Mouse (Mus musculus) forebrain, embryonic 16.5 days (tissue): ENCODE data around the gene Frat2. TPM values are rescaled to one million over a fixed set of nuclear protein-coding genes. Genes with fewer than 3 reads are reported as not detected.

Experiments used
- ATAC-seq: fragments of 200-750 bp; cut with Nextera tagmentation; 2 replicates; pipeline ENCODE4 v1.8.0; 2017; ENCODE audit warnings: mild to moderate bottlenecking, moderate library complexity
- H3K27ac ChIP-seq: fragments of 300-500 bp; sonication (generic); 2 replicates; pipeline ENCODE4 v1.5.1; 2014; ENCODE audit warnings: low read length, control low read depth
- H3K27me3 ChIP-seq: fragments of 300-500 bp; sonication (generic); replicated peaks from 2 replicates; pipeline ENCODE4 v1.6.1; 2014; ENCODE audit warnings: low read length; ENCODE audit not compliant: control insufficient read depth, insufficient read depth
- H3K36me3 ChIP-seq: fragments of 300-500 bp; sonication (generic); 2 replicates; pipeline ENCODE4 v1.6.1; 2014; ENCODE audit not compliant: control insufficient read depth, insufficient read depth
- H3K4me1 ChIP-seq: fragments of 300-500 bp; sonication (generic); replicated peaks from 2 replicates; pipeline ENCODE4 v1.6.1; 2014; ENCODE audit warnings: low read length; ENCODE audit not compliant: control insufficient read depth, insufficient read depth
- H3K4me2 ChIP-seq: fragments of 300-500 bp; sonication (generic); 2 replicates; pipeline ENCODE4 v1.6.1; 2014; ENCODE audit warnings: mild to moderate bottlenecking, low read length, control low read depth
- H3K4me3 ChIP-seq: fragments of 300-500 bp; sonication (generic); replicated peaks from 2 replicates; pipeline ENCODE4 v1.5.1; 2014; ENCODE audit warnings: mild to moderate bottlenecking, low read length, control low read depth
- H3K9ac ChIP-seq: fragments of 300-500 bp; sonication (generic); replicated peaks from 2 replicates; pipeline ENCODE4 v1.6.1; 2014; ENCODE audit warnings: low read depth, low read length, control low read depth
- H3K9me3 ChIP-seq: fragments of 300-500 bp; sonication (generic); 2 replicates; pipeline ENCODE4 v1.6.1; 2016; ENCODE audit warnings: low read length; ENCODE audit not compliant: control insufficient read depth
- WGBS: fragments of 180-500 bp; shearing (Covaris S2); extraction: QIAGEN DNeasy Blood & Tissue Kit; methylation state at CpG from one replicate; pipeline ENCODE4 v1.1.7; 2014; 5-methylcytosine and 5-hydroxymethylcytosine counted together
- polyA plus RNA-seq: library from polyadenylated mRNA; unstranded; fragments of >200 nt; fragmentation: Nextera tagmentation; extraction: Ambion mirVana; gene quantifications from 2 replicates; pipeline ENCODE4 v1.2.1, GENCODE M21; 2015

Frat2 gene
- polyA plus RNA-seq, 1 experiment from 2014 or later: 10.4 TPM

DNA sequence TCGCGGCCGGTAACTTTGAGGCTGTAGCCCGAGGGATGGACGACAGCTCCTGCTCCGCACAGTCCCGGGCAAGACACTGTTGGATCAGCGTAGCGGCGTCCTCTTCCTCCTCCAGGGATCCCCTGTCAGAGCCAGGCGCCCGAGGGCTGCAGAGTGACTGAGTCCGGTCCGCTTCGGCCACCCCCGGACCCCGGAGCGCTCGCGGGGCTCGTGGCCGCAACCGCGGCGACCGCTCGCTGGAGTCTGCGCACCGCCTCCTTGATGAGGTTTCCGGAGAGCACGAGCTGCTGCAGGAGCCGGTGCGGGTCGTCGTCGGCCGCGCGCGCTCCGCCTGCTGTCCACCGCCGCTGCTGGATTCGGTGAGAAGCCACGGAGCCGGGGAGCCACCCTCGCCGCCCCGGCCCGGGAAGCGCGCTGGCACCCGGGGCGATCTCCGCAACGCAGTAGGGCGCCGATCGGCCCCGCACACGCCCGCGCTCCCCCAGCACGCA is 796 bp downstream of the Frat2 start:
- no peaks in the 10 kb centered on the region for H3K36me3 ChIP-seq
- H3K27ac ChIP-seq: peak overlapping the region; percentile 87
- under 1% methylated on average over 57 of the region's 64 CpGs for whole genome bisulfite sequencing
- peak overlapping the region; percentile 68 for H3K9ac ChIP-seq
- H3K4me1 ChIP-seq: peaks cover 31% of the 10 kb centered on the region
- no peaks in the 10 kb centered on the region for H3K9me3 ChIP-seq
- peak; percentile 9 for ATAC-seq
- no peaks in the 10 kb centered on the region for H3K27me3 ChIP-seq
- H3K4me3 ChIP-seq: peak overlapping the region; percentile 66
- H3K4me2 ChIP-seq: peak overlapping the region; percentile 88

DNA sequence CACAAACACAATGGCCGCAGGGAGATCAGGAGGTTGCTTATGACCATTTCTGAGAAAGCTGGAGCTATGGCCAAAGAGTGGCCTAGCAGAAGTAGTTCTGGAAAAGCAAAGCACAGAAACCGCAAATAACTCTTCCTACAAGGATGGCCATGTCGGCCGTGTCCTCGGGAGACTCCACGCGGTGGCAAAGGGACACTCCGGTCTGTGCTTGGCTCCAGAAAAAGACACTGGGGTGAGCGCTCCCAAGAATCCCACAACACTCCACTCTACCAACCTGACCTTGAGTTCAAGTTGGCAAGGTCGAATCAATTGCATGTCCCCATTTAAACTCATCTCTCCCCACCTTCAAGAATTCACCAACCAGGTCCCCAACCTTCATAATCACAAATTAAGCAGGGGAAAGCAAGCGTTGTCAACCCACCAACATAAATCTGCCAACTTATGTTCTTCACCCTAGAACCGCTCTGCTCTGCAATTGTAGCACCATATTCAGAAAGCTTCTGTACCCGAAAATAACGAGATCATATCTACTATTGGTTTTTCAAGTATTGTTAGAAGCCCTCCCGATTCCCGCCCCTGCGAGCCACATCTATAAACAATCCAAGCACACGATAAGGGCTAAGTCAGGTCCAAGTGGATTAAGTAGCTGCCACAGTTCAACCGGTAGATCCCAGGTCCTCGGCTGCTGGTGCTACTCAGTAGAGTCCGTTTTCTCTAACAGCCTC is 1.4 kb downstream of the Frat2 start:
- H3K4me2 ChIP-seq: peak overlapping the region; percentile 88
- H3K4me1 ChIP-seq: peaks cover 31% of the 10 kb centered on the region
- no peaks in the 10 kb centered on the region for H3K36me3 ChIP-seq
- no peak overlapping the region; the same call in 1 of the 2 replicates for H3K27ac ChIP-seq
- ATAC-seq: no peak
- WGBS: 6% methylated on average over 21 of the region's 21 CpGs
- H3K27me3 ChIP-seq: no peaks in the 10 kb centered on the region
- H3K9me3 ChIP-seq: no peaks in the 10 kb centered on the region
- peak overlapping the region; percentile 68 for H3K9ac ChIP-seq
- peak overlapping the region; percentile 66 for H3K4me3 ChIP-seq

DNA sequence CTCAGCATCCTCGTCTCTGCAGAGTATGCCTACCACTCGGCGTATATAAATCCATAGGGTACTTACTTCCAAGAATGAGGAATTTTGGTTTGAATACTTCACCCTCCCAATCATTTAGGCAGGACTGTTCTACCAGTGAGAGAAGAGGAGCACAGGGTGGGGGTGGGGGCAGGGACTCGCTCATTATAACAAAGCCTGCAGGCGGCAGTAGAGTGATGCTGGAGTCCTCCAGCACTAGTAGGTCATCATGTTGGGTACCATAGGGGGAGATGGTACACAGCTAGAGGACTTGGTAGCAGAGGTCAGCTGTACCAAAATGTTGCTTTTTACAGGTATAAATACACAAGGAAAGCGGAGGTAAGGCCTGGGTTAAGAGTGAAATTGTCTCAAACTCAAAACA is 3.6 kb downstream of the Frat2 start:
- WGBS: 86% methylated on average over 6 of the region's 6 CpGs
- Histone ChIP-seq H3K9ac (no peak overlapping the region), H3K4me3 (no peak overlapping the region), H3K9me3 (no peaks in the 10 kb centered on the region), H3K36me3 (no peaks in the 10 kb centered on the region), H3K4me2 (no peak overlapping the region), H3K4me1 (peaks cover 15% of the 10 kb centered on the region), H3K27ac (no peak overlapping the region), H3K27me3 (no peaks in the 10 kb centered on the region)
- ATAC-seq: no peak

DNA sequence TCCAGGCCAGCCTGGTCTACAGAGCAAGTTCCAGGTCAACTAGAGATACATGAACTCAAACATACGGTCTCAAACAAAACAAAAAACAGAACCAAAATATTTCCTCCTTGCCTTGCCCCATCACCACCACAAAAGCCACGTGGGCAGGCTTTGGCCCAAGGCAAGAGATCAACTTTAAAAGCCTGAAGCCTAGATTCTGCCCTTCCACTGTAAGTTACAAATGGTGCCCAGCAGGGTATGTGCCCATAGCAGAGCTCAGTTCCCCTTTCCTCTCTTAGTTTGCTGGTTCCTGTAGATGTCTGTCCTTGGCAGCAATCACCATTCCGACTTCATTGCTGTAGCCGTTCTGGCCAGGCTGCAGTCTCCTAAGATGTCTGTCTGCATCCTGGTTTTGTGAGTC is 5.2 kb downstream of the Frat2 start:
- WGBS: 85% methylated on average over 4 of the region's 4 CpGs
- Histone ChIP-seq H3K9ac (no peak overlapping the region), H3K36me3 (no peaks in the 10 kb centered on the region), H3K4me2 (no peak overlapping the region), H3K4me3 (no peak overlapping the region), H3K9me3 (no peaks in the 10 kb centered on the region), H3K27me3 (no peaks in the 10 kb centered on the region), H3K4me1 (peaks cover 15% of the 10 kb centered on the region), H3K27ac (no peak overlapping the region)
- ATAC-seq: no peak

DNA sequence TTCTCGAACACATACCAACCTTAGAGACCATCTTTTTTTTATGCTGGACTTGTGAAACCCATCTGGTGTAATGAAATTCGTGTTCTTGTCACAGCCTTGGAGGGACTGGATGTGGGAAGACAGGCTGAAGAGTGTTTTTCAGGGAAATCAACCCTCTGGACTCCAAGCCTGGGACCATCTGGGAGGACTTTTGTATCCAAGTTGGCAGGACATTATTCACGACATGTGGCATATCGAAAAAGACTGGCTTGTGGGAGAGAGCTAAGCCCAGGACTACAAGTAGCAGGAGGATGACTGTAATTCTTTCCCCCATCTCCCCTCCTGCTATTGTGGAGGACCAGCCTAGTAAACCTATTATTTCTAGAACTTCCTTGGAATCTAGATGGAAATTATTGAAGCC is 5.7 kb downstream of the Frat2 start:
- Histone ChIP-seq H3K4me2 (no peak overlapping the region), H3K9me3 (no peaks in the 10 kb centered on the region), H3K27me3 (no peaks in the 10 kb centered on the region), H3K4me1 (peaks cover 15% of the 10 kb centered on the region), H3K4me3 (no peak overlapping the region), H3K36me3 (no peaks in the 10 kb centered on the region), H3K27ac (no peak overlapping the region), H3K9ac (no peak overlapping the region)
- peak; percentile 24; the same call in 1 of the 2 replicates for ATAC-seq
- WGBS: 68% methylated on average over 4 of the region's 4 CpGs

DNA sequence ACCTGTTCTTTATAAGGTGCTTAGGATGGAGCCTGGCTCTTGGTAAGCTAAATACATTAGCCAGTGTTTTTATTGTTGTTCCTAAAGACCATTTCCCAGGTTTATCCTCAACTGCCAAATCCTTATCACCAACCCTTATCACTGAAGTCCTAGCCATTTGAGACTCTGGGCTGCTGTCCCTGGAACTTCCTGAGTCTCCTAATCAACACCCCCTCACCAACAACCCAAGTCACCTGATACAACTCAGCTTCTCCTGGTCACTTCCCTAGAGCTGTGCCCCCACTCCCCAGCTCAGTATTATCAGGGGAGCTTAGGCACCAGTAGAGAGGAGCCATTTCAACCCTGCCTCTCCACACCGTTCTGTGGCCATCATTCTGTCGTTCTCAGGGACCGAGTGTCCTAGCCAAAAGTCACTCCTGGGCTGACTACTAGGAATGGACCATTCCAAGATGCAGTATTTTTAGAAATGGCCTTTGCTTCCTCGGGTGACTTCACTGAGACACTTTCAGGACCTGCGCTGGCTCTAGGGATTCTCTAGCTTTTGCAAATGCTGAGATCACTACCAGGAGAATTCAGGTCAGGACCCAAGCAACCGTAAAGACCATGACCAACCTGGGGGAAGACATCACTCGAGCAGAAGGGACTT is 6.7 kb downstream of the Frat2 start:
- Histone ChIP-seq H3K4me3 (no peak overlapping the region), H3K27me3 (no peaks in the 10 kb centered on the region), H3K4me2 (no peak overlapping the region), H3K36me3 (no peaks in the 10 kb centered on the region), H3K4me1 (peaks cover 14% of the 10 kb centered on the region), H3K9me3 (no peaks in the 10 kb centered on the region), H3K27ac (no peak overlapping the region), H3K9ac (no peak overlapping the region)
- ATAC-seq: no peak
- 88% methylated on average over 7 of the region's 7 CpGs for WGBS

DNA sequence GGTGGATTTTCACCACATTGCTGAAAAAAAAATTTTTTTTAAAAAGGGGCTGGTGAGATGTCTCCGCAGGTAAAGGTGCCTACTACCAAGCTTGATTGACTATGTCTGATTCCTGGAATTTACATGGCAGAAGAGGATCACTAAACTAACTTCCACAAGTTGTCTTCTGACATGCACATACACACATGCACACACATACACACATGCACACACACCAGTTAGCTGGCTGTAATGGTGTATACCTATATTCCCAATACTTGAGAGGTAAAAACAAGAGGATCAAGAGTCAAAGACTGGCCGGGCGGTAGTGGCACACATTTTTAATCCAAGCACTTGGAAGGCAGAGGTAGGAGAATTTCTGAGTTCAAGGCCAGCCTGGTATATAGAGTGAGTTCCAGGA is 8.2 kb downstream of the Frat2 start:
- 94% methylated on average over 3 of the region's 3 CpGs for WGBS
- ATAC-seq: no peak

DNA sequence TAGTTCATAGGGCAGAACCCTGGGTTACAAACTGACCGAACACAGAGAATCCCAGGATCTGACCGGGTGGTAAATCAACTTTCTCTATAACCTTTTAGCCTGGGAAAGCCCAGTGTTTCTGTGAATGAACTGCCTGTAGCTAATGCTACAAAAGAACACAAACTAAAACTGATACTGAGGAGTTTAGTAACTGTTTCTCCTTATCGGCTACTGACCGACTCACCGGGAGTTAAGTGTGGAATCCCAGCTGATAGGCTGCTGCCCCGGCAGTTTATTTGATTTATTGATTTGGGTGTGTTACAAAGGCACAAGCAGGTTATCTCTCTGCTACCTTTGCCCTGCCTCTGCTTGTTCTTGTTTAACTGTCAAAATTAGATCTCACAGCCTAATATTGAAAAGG is 9.1 kb downstream of the Frat2 start:
- Histone ChIP-seq H3K27ac (no peak overlapping the region), H3K9me3 (no peaks in the 10 kb centered on the region), H3K4me2 (no peak overlapping the region), H3K36me3 (no peaks in the 10 kb centered on the region), H3K4me3 (no peak overlapping the region), H3K4me1 (peaks cover 16% of the 10 kb centered on the region), H3K27me3 (no peaks in the 10 kb centered on the region), H3K9ac (no peak overlapping the region)
- no peak for ATAC-seq
- WGBS: 86% methylated on average over 6 of the region's 6 CpGs

More for the DNA sequence above, 8.2 kb downstream of the Frat2 start:
- Histone ChIP-seq H3K27ac (no peak overlapping the region), H3K4me3 (no peak overlapping the region), H3K9ac (no peak overlapping the region), H3K36me3 (no peaks in the 10 kb centered on the region), H3K4me1 (peaks cover 16% of the 10 kb centered on the region), H3K27me3 (no peaks in the 10 kb centered on the region), H3K9me3 (no peaks in the 10 kb centered on the region), H3K4me2 (no peak overlapping the region)

DNA sequence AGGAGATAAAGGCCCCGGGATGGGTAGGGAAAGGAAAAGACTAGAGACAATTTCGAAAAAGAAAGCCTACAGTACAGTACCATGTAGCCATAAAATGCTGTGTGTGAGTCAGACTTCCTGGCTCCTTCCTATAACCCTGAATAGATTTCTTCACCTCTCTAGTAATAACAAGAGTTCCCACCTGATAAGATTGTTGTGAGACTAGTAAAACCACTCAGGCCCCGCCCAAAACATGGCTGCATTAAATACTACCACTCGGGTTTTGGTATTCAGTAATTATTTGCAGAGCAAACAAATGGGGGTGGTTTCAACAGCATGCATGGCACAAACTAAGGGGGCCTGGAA is 10.0 kb downstream of the Frat2 start:
- Histone ChIP-seq H3K36me3 (no peaks in the 10 kb centered on the region), H3K4me2 (no peak overlapping the region), H3K4me3 (no peak overlapping the region), H3K4me1 (peaks cover 25% of the 10 kb centered on the region), H3K9ac (no peak overlapping the region), H3K27me3 (no peaks in the 10 kb centered on the region), H3K9me3 (no peaks in the 10 kb centered on the region), H3K27ac (no peak overlapping the region)
- 71% methylated on average over 4 of the region's 4 CpGs for WGBS
- no peak for ATAC-seq
